In the genomic region with DNA sequence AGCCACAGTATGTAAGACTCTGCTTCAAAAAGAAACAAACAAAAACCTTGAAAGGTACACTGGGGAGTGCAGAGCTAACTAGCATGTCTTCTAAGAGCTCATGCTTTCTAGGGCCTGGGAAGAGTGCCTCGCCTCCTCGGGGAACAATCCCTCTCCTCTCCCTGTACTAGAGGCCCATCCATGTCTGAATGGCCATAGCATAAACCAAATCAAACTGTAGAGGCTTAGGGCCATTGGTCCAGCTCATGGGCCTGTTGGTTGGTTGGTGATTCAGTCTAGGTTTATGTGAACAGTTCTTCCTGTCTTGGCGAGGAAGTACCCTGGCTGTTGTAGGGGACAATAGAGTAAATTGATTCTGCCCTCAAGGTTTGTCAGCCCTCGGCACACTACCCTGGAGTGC, we compare ENCODE assay signal across 15 mouse cellular contexts.
"Had no signal": no experiment of that assay in that cellular context is flagged by ENCODE, and none has a peak within 500 bp of the region (broad histone marks: within the 10 kb centered on the region; RNA-seq: fewer than 3 reads in every experiment).

No protein-coding gene starts in this region.

- H3K36me3 ChIP-seq: neural tube, embryonic 15.5 days; stomach, embryonic 15.5 days had no signal

- DNase-seq: retina, postnatal 1 day; right cerebral cortex, adult 18-20 months; right cerebral cortex, postnatal 14 days; right cerebral cortex, postnatal 25 days; right cerebral cortex, postnatal 4 days; spleen, adult 18-20 months; thymus, adult 18-20 months; thymus, adult 2 months; thymus, postnatal 14 days; thymus, postnatal 25 days; thymus, postnatal 36 days; thymus, postnatal 4 days had no signal

- H3K27me3 ChIP-seq: neural tube, embryonic 15.5 days; stomach, embryonic 15.5 days had no signal

- H3K4me2 ChIP-seq: neural tube, embryonic 15.5 days; stomach, embryonic 15.5 days had no signal

- H3K9me3 ChIP-seq: neural tube, embryonic 15.5 days; stomach, embryonic 15.5 days had no signal

- H3K4me3 ChIP-seq: neural tube, embryonic 15.5 days; stomach, embryonic 15.5 days had no signal

- H3K9ac ChIP-seq: neural tube, embryonic 15.5 days; stomach, embryonic 15.5 days had no signal

- H3K27ac ChIP-seq: neural tube, embryonic 15.5 days; stomach, embryonic 15.5 days; stomach, postnatal 0 days had no signal
